Mouse (Mus musculus) embryonic facial prominence, embryonic 15.5 days (tissue): ENCODE data around the gene Batf3. TPM values are rescaled to one million over a fixed set of nuclear protein-coding genes. Genes with fewer than 3 reads are reported as not detected.
A peak's percentile ranks its signal among the peaks of the same experiment; 100 is the strongest.

Source experiments
- ATAC-seq: fragments of 200-750 bp; cut with Nextera tagmentation; 2 replicates; pipeline ENCODE4 v1.8.0; 2017; ENCODE audit warnings: low read depth, moderate TSS enrichment; ENCODE audit not compliant: insufficient number of reproducible peaks, low FRiP score, low TSS enrichment
- H3K27ac ChIP-seq: fragments of 300-500 bp; sonication (generic); replicated peaks from 2 replicates; pipeline ENCODE4 v1.5.1; 2015; ENCODE audit warnings: mild to moderate bottlenecking, inconsistent platforms
- H3K27me3 ChIP-seq: fragments of 300-500 bp; sonication (generic); 2 replicates; pipeline ENCODE4 v1.6.1; 2015; ENCODE audit warnings: inconsistent platforms
- H3K36me3 ChIP-seq: fragments of 300-500 bp; sonication (generic); 2 replicates; pipeline ENCODE4 v1.6.1; 2015; ENCODE audit warnings: mild to moderate bottlenecking, inconsistent platforms
- H3K4me1 ChIP-seq: fragments of 300-500 bp; sonication (generic); 2 replicates; pipeline ENCODE4 v1.6.1; 2015; ENCODE audit warnings: inconsistent platforms
- H3K4me2 ChIP-seq: fragments of 300-500 bp; sonication (generic); replicated peaks from 2 replicates; pipeline ENCODE4 v1.6.1; 2015; ENCODE audit warnings: mild to moderate bottlenecking, inconsistent platforms
- H3K4me3 ChIP-seq: fragments of 300-500 bp; sonication (generic); replicated peaks from 2 replicates; pipeline ENCODE4 v1.5.1; 2015; ENCODE audit warnings: mild to moderate bottlenecking, inconsistent platforms
- H3K9ac ChIP-seq: fragments of 300-500 bp; sonication (generic); 2 replicates; pipeline ENCODE4 v1.6.1; 2015; ENCODE audit warnings: inconsistent platforms
- H3K9me3 ChIP-seq: fragments of 300-500 bp; sonication (generic); replicated peaks from 2 replicates; pipeline ENCODE4 v1.6.1; 2016; ENCODE audit warnings: inconsistent platforms
- WGBS: fragments of 180-500 bp; shearing (Covaris S2); methylation state at CpG from one replicate; pipeline ENCODE4 v1.1.7; 2015; 5-methylcytosine and 5-hydroxymethylcytosine counted together
- polyA plus RNA-seq: library from polyadenylated mRNA; unstranded; fragments of >200 nt; fragmentation: Nextera tagmentation; extraction: Ambion mirVana; gene quantifications from 2 replicates; pipeline ENCODE4 v1.2.1, GENCODE M21; 2015

The Batf3 gene
- polyA plus RNA-seq, 1 experiment from 2014 or later = 5.8 TPM

DNA sequence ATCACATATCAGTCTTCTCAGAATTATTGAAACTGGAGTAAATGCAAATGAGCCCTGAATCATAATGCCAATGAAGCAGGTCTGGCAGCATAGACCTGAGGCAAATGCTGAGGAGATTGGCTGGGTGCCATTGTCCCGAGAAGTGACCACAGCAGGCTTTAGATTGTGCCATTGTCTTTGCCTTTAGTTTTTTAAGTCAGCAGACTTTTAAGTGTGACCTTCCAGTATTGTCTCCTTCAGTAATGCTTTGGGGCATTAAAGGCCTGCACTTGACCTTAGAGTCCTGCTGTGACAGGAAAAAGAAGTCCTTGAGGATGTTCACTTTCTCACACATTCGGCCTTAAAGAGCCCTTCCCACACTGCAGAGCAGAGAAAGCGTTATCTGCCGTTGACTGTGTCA, 27.4 kb upstream of the Batf3 start:
- H3K4me2 ChIP-seq = no peak overlapping the region
- no peaks in the 10 kb centered on the region for H3K4me1 ChIP-seq
- H3K27ac ChIP-seq = no peak overlapping the region
- no peaks in the 10 kb centered on the region for H3K9me3 ChIP-seq
- no peak overlapping the region for H3K9ac ChIP-seq
- ATAC-seq = no peak
- H3K36me3 ChIP-seq = peaks cover 65% of the 10 kb centered on the region
- H3K27me3 ChIP-seq = no peaks in the 10 kb centered on the region
- 91% methylated on average over 4 of the region's 4 CpGs for WGBS
- H3K4me3 ChIP-seq = no peak overlapping the region

DNA sequence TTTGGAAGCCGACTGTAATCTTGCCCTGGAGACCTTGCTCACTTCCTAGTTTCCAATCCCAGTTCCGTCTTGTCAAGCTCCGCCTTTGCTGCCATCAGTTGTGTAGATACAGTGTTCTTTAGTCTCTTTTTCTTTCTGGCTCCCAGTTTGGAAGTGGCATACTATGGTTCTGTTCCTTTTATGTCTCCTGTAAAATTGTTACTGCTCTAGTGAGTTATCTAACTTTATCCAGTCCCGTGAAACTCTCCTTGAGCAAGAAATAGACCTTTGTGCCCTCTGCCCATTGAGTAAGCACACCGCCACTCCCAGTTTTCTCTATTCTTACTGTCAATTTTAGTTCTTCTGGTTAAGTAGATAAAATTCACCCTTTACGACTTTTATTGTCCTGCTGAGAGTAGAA, 26.0 kb upstream of the Batf3 start:
- no peak for ATAC-seq
- Histone ChIP-seq H3K27ac (no peak overlapping the region), H3K27me3 (no peaks in the 10 kb centered on the region), H3K9ac (no peak overlapping the region), H3K9me3 (no peaks in the 10 kb centered on the region), H3K36me3 (peaks cover 58% of the 10 kb centered on the region), H3K4me1 (no peaks in the 10 kb centered on the region), H3K4me3 (no peak overlapping the region), H3K4me2 (no peak overlapping the region)
- 88% methylated on average over 6 of the region's 6 CpGs for WGBS

DNA sequence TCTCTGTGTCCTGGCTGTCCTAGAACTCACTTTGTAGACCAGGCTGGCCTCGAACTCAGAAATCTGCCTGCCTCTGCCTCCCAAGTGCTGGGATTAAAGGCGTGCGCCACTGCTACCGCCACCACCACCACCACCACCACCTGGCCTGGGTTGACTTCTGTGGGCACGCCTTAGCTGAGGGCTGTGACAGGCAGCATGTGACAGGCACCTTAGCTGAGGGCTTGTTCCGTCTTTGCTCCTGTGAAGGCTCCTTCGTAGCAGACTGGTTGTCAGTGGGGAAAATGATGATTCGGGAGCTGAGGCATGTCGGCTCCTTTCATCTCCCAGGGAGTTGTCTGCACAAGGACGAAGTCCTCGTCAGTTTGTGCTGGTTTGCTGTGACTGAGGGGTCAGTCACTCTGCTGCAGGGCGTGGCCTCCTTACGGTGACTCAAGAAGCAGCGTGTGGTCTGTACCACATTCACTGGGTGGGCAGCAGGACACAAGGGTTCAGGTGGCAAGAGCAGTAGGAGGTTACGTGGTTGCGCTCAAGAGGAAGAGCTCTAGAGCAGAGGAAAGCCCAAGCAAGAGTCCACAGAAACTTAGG, 25.2 kb upstream of the Batf3 start:
- WGBS = 89% methylated on average over 16 of the region's 16 CpGs
- peaks cover 64% of the 10 kb centered on the region for H3K36me3 ChIP-seq

DNA sequence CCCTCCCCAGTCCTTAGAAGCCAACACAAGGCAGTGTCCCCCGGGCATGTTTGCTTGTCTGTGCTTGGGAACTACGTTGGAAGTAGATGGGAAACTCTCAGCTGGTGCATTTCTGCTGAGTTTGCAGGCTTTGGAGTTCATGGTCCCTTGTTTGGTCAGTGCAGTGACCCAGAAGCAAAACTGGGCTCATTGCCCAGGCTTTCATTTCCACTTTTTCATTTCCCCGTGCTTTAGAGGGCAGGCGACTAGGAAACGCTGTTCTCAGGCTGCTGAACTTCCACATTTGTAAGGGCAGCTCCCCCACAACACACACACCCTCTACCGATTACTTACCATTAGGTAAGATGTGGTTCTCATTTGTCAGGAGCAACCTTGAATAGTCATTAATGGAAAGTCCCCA, 24.6 kb upstream of the Batf3 start:
- H3K27ac ChIP-seq = 0 out of 2 replicates have a peak overlapping the region, but pooled peaks have one; percentile 17
- H3K4me3 ChIP-seq = no peak overlapping the region
- WGBS = 81% methylated on average over 6 of the region's 6 CpGs
- H3K27me3 ChIP-seq = no peaks in the 10 kb centered on the region
- H3K36me3 ChIP-seq = peaks cover 61% of the 10 kb centered on the region
- no peaks in the 10 kb centered on the region for H3K9me3 ChIP-seq
- no peak overlapping the region for H3K4me2 ChIP-seq
- H3K9ac ChIP-seq = no peak overlapping the region
- no peak for ATAC-seq
- H3K4me1 ChIP-seq = no peaks in the 10 kb centered on the region

More for the DNA sequence above, 25.2 kb upstream of the Batf3 start:
- no peaks in the 10 kb centered on the region for H3K4me1 ChIP-seq
- no peaks in the 10 kb centered on the region for H3K27me3 ChIP-seq
- no peak overlapping the region for H3K4me2 ChIP-seq
- no peak overlapping the region for H3K4me3 ChIP-seq
- no peaks in the 10 kb centered on the region for H3K9me3 ChIP-seq
- no peak for ATAC-seq
- 0 out of 2 replicates have a peak overlapping the region, but pooled peaks have one; percentile 17 for H3K27ac ChIP-seq
- no peak overlapping the region for H3K9ac ChIP-seq

DNA sequence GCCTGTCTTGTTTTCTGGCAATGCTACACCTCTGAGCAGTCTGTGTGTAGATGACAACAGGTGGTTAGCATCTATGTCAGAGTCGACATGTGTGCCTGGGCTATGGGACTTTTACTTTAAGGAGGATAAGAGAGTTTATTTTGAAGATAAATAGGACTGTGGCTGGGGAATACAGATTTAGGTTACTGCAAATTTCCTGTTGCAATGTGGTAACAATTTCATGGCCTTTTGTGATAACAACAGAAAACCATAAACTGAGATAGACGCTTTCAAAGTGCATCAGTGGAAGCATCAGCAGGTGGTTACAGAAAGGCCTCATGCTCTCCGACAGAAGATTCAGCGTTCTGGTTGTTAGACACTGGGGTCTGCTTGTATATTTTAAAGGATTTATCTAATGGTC, 24.2 kb upstream of the Batf3 start:
- Histone ChIP-seq H3K27ac (no peak overlapping the region), H3K4me2 (no peak overlapping the region), H3K4me1 (no peaks in the 10 kb centered on the region), H3K9ac (no peak overlapping the region), H3K27me3 (no peaks in the 10 kb centered on the region), H3K36me3 (peaks cover 62% of the 10 kb centered on the region), H3K4me3 (no peak overlapping the region), H3K9me3 (no peaks in the 10 kb centered on the region)
- no peak for ATAC-seq
- 81% methylated on average over 4 of the region's 4 CpGs for WGBS

DNA sequence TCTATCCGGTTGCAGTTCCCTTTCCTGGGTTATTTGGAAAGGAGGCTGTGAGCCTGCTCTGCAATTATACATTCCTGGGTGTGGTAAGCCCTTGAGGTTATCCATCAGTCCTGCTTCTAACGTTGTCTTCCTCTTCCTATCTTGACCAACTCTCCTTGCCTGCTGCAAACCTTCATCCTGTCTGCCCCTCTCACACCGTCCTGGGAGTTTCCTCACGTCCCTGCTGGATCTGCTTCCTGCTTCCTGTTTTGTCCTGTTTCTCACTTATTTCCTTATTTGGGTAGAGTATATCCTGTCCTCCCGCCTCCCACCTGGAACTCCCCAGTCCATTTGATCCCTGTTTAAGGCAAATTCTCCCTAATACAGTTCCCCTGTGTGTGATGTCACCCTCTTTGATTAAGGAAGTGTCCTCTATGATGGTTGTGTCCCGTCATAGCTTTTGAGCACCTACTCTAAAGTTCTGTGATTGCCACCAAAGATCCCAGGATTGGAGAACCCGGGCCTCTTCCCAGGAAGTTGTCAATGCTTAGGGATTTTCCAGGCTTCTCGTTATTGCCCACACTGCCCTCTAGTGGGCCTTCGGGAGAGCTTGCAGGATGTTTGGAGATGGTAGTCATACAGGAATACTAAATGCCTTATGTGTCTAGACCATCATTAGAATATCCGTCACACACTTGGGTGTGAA, 22.3 kb upstream of the Batf3 start:
- H3K4me1 ChIP-seq = no peaks in the 10 kb centered on the region
- no peak overlapping the region for H3K4me2 ChIP-seq
- H3K36me3 ChIP-seq = peaks cover 59% of the 10 kb centered on the region
- H3K9ac ChIP-seq = no peak overlapping the region
- H3K4me3 ChIP-seq = no peak overlapping the region
- no peaks in the 10 kb centered on the region for H3K9me3 ChIP-seq
- no peak for ATAC-seq
- 54% methylated on average over 10 of the region's 10 CpGs for WGBS
- H3K27ac ChIP-seq = no peak overlapping the region
- H3K27me3 ChIP-seq = no peaks in the 10 kb centered on the region

DNA sequence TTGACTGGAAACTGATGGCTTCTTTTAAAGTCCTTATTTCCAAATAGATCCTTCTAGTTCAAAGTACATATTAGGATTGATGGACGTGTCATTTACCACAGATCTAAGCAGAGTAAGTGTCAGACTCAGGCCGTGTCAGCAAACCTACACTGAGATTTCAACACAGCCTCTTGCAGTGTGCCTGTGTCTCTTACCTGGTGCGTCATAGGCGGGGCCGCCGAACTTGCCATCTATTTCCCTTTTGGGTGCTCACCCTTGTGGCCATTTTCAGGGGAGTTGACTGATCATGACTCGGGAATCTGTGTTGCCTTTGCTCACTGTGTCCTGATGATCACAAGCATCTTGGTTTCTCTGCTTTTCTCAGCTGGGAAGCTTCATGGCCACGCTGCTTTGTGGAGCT, 14.4 kb upstream of the Batf3 start:
- no peak for ATAC-seq
- Histone ChIP-seq H3K9me3 (no peaks in the 10 kb centered on the region), H3K9ac (no peak overlapping the region), H3K4me2 (no peak overlapping the region), H3K27me3 (no peaks in the 10 kb centered on the region), H3K36me3 (peaks cover 41% of the 10 kb centered on the region), H3K4me3 (no peak overlapping the region), H3K27ac (no peak overlapping the region), H3K4me1 (no peaks in the 10 kb centered on the region)
- 90% methylated on average over 8 of the region's 8 CpGs for WGBS

DNA sequence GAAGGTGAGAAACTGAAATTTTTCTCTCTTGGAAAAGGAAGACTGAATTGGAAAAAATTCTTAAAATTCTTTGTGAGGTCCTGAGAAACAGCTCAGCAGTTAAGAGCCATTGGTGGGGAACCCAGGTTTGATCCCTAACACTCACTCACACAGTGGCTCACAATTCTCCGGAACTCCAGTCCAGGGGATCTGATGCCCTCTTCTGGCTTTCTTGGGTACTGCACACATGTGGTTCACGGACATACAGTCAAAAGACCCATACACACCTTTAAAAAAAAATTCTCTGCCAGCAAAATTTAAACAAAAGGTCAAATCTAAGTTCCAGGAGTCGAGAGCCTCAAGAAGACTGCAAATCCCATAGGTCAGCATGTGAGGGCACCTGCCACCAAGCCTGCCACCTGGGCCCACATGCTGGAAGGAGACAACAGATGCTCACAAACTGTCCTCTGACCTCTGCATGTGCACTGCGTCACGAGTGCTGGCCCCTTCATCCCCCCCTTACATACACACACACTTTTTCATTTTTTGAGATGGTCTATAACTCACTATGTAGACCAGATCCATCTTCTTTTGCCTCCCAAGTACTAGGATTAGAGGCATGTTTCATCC, 12.6 kb upstream of the Batf3 start:
- H3K27ac ChIP-seq = no peak overlapping the region
- H3K27me3 ChIP-seq = no peaks in the 10 kb centered on the region
- no peak overlapping the region for H3K4me2 ChIP-seq
- no peaks in the 10 kb centered on the region for H3K9me3 ChIP-seq
- ATAC-seq = no peak
- H3K36me3 ChIP-seq = peaks cover 32% of the 10 kb centered on the region
- H3K9ac ChIP-seq = no peak overlapping the region
- H3K4me1 ChIP-seq = no peaks in the 10 kb centered on the region
- WGBS = 66% methylated on average over 5 of the region's 5 CpGs
- no peak overlapping the region for H3K4me3 ChIP-seq

DNA sequence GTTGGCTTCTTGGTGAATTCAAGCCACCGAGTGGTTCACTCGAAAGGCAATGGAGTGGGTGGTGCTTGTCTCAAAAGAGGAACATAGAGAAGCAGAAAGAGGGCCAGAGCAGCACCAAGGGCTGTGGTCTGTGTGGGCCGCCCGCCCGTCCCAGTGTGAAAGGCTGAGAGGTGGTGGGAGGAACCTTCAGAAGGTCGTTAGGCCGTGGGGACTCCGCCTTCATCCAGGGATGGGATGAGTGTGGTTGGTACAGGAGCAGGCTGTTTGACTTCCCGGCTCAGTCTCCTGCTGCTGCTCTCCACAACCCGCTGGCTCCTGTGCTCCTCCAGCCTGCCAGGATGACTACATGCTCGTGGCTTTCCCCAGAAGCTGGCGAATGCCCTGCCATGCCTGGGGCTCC, 12.1 kb upstream of the Batf3 start:
- Histone ChIP-seq H3K9me3 (no peaks in the 10 kb centered on the region), H3K27me3 (no peaks in the 10 kb centered on the region), H3K9ac (no peak overlapping the region), H3K4me1 (no peaks in the 10 kb centered on the region), H3K4me2 (no peak overlapping the region), H3K27ac (no peak overlapping the region), H3K4me3 (no peak overlapping the region), H3K36me3 (peaks cover 26% of the 10 kb centered on the region)
- WGBS = 79% methylated on average over 12 of the region's 12 CpGs
- ATAC-seq = no peak

DNA sequence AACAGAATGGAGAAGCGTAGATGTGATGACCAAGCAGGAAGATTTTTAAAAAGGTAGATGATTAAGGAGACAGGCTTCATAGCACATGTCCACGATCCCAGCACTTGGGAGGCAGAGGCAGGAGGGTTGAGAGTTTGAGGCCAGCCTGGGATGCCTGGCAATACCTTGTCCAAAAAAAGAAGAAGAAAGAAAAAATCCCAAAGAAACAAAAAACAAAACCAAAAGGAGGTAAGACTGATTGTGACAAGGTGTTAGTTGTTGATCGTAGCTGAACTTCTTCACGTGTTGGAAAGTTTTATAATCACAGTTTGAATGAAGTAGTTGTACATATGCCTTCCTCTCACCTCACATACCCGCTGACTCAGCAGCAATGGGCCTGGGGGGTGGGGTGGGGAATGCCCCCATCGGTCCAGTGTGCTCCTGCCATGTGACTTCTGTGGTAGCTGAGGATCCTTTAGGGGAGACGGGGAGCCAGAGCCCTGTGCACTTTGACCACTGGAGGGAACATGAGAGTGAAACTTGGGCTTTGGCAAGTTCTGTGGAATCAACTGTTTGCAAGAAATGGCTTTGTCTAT, 11.3 kb upstream of the Batf3 start:
- no peak overlapping the region for H3K27ac ChIP-seq
- no peak overlapping the region for H3K9ac ChIP-seq
- no peaks in the 10 kb centered on the region for H3K4me1 ChIP-seq
- no peaks in the 10 kb centered on the region for H3K27me3 ChIP-seq
- H3K4me3 ChIP-seq = no peak overlapping the region
- no peak overlapping the region for H3K4me2 ChIP-seq
- WGBS = 82% methylated on average over 7 of the region's 7 CpGs
- no peaks in the 10 kb centered on the region for H3K9me3 ChIP-seq
- no peak for ATAC-seq
- H3K36me3 ChIP-seq = peaks cover 23% of the 10 kb centered on the region

DNA sequence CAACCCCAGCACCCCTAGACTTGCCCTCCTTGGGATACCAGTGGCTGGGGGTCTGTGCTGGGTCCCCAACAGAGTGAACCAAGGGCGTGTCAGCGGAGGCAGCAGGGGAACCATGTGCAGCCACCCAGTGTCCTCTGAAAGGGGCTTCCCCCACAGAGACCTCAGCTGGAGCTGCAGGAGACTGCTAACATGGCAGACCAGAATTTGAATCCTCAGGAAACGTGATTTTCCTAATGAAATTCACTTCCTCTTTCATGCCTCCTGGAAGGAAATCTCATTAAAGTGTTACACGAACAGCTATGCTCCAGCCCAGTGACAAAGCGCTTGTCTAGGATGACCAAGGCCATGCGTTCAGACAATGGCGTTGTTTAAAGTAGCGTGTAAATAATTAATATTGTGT, 10.7 kb upstream of the Batf3 start:
- no peaks in the 10 kb centered on the region for H3K4me1 ChIP-seq
- H3K9me3 ChIP-seq = no peaks in the 10 kb centered on the region
- no peaks in the 10 kb centered on the region for H3K27me3 ChIP-seq
- WGBS = 74% methylated on average over 8 of the region's 8 CpGs
- H3K4me2 ChIP-seq = no peak overlapping the region
- no peak for ATAC-seq
- no peak overlapping the region for H3K9ac ChIP-seq
- peaks cover 18% of the 10 kb centered on the region for H3K36me3 ChIP-seq
- no peak overlapping the region for H3K27ac ChIP-seq
- no peak overlapping the region for H3K4me3 ChIP-seq
